Mouse (Mus musculus) olfactory bulb, adult 2 months (tissue): ENCODE measurements around the gene Mnx1.

ENCODE experiments used
- CTCF ChIP-seq: fragments of 200-500 bp; IDR thresholded peaks from 2 replicates; pipeline ENCODE4 v1.5.1; 2012; ENCODE audit warnings: low read depth, mild to moderate bottlenecking, low read length, moderate library complexity; ENCODE audit not compliant: insufficient read depth
- POLR2A ChIP-seq: fragments of 200-500 bp; IDR thresholded peaks from 2 replicates; pipeline ENCODE4 v1.6.1; 2012; ENCODE audit warnings: mild to moderate bottlenecking, low read depth, low read length, moderate library complexity; ENCODE audit not compliant: insufficient read depth

- TF ChIP-seq CTCF: no peak
- TF ChIP-seq POLR2A: no peak
Measured at GRCm38 (mm10) chr5:29470851-29471394, 7.3 kb downstream of the Mnx1 start.
